Mouse (Mus musculus): ENCODE measurements around the gene Chid1. TPM values are rescaled to one million over a fixed set of nuclear protein-coding genes. Genes with fewer than 3 reads are reported as not detected.

Chid1 gene
- polyA plus RNA-seq, 1 experiment from 2014 or later, result 34.7 TPM

GRCm38 (mm10) chr7:141524271-141524670, 15.4 kb downstream of the Chid1 start:
- no peaks in the 10 kb centered on the region for H3K9me3 ChIP-seq
- H3K4me3 ChIP-seq, result no peak overlapping the region
- peaks cover 26% of the 10 kb centered on the region for H3K36me3 ChIP-seq
- H3K4me2 ChIP-seq (replicated peaks), result no peak overlapping the region
- ATAC-seq (ENCODE audit: insufficient number of reproducible peaks, insufficient read depth, low FRiP score, low TSS enrichment), result no peak
- H3K27ac ChIP-seq, result no peak overlapping the region
- 88% methylated on average over 4 of the region's 4 CpGs for WGBS
- no peaks in the 10 kb centered on the region for H3K4me1 ChIP-seq
- no peaks in the 10 kb centered on the region for H3K27me3 ChIP-seq
- no peak overlapping the region for H3K9ac ChIP-seq

DNA sequence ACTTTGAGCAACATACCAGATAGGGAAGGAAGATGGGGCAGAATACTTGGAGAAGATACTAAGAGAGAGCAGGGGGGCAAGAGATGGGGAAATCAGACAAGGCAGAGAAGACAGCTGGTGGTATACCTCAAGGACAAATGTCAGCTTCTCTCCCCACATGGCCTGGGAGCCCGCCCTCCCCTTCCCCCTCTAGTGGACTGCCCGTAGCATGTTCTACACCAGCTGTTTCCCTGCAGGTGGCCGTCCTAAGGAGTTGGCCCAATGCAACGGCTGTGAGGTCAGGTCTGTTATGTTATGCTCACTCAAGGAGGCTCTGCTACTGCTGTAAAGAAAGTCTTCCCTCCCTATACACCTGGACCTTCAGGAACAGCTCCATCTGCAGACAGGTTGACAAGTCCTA, 16.6 kb downstream of the Chid1 start:
- no peak overlapping the region for H3K27ac ChIP-seq
- H3K4me3 ChIP-seq, result no peak overlapping the region
- ATAC-seq (ENCODE audit: insufficient number of reproducible peaks, insufficient read depth, low FRiP score, low TSS enrichment), result no peak
- H3K4me1 ChIP-seq, result no peaks in the 10 kb centered on the region
- H3K36me3 ChIP-seq, result peaks cover 20% of the 10 kb centered on the region
- H3K27me3 ChIP-seq, result no peaks in the 10 kb centered on the region
- H3K4me2 ChIP-seq (replicated peaks), result no peak overlapping the region
- no peak overlapping the region for H3K9ac ChIP-seq
- H3K9me3 ChIP-seq, result no peaks in the 10 kb centered on the region
- WGBS, result 42% methylated on average over 4 of the region's 4 CpGs

GRCm38 (mm10) chr7:141519795-141520194, 19.9 kb downstream of the Chid1 start:
- Histone ChIP-seq H3K4me3 (no peak overlapping the region), H3K27me3 (no peaks in the 10 kb centered on the region), H3K36me3 (peaks cover 28% of the 10 kb centered on the region), H3K4me1 (no peaks in the 10 kb centered on the region), H3K27ac (no peak overlapping the region), H3K4me2 (replicated peaks) (no peak overlapping the region), H3K9me3 (no peaks in the 10 kb centered on the region), H3K9ac (no peak overlapping the region)
- no peak for ATAC-seq (ENCODE audit: insufficient number of reproducible peaks, insufficient read depth, low FRiP score, low TSS enrichment)
- 79% methylated on average over 1 of the region's 1 CpGs for WGBS

DNA sequence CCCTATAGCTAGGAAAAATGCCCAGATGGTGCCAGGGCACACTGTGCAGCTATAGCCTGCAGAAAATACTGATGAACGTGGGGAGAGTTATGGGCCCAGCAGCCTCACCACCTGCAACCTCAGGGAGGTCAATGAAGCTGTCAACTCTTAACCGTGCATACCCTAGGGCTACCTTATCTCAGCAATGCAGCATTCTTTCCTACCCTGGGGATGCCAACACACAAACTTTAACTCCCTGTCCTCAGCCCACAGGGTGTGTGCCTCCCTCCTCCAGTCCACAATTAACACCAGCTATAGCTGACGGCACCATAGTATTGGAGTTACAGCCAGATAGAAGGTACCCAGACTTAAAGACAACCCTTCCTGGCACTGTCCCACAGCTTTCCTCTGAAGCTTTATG, 20.7 kb downstream of the Chid1 start:
- Histone ChIP-seq H3K36me3 (peaks cover 29% of the 10 kb centered on the region), H3K4me1 (no peaks in the 10 kb centered on the region), H3K27me3 (no peaks in the 10 kb centered on the region), H3K4me2 (replicated peaks) (no peak overlapping the region), H3K4me3 (no peak overlapping the region), H3K27ac (no peak overlapping the region), H3K9me3 (no peaks in the 10 kb centered on the region), H3K9ac (no peak overlapping the region)
- 73% methylated on average over 3 of the region's 3 CpGs for WGBS
- no peak for ATAC-seq (ENCODE audit: insufficient number of reproducible peaks, insufficient read depth, low FRiP score, low TSS enrichment)

GRCm38 (mm10) chr7:141518296-141518695, 21.4 kb downstream of the Chid1 start:
- H3K4me3 ChIP-seq, result no peak overlapping the region
- WGBS, result 84% methylated on average over 5 of the region's 5 CpGs
- no peak overlapping the region for H3K9ac ChIP-seq
- no peaks in the 10 kb centered on the region for H3K9me3 ChIP-seq
- H3K27me3 ChIP-seq, result no peaks in the 10 kb centered on the region
- H3K36me3 ChIP-seq, result peaks cover 29% of the 10 kb centered on the region
- no peak overlapping the region for H3K4me2 ChIP-seq (replicated peaks)
- no peaks in the 10 kb centered on the region for H3K4me1 ChIP-seq
- no peak for ATAC-seq (ENCODE audit: insufficient number of reproducible peaks, insufficient read depth, low FRiP score, low TSS enrichment)
- no peak overlapping the region for H3K27ac ChIP-seq

DNA sequence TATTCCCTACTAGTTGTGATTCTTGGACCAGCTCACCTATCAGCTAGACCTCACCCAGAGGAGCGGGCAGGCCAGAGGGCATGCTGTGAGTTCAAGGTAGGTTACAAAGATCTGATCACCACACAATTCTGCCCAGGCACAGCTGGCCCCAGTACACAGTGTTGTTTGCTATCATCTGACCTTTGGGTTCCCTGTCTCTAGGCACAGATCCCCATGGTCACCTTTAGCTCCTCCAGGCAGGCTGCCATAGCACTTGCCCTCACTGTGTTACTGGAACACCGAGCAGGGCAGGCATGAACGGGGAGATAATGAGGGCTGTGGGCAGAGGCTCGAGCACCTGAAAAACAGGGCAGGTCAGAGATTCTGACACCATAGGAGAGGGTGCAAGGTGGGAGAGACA, 22.0 kb downstream of the Chid1 start:
- no peak overlapping the region for H3K9ac ChIP-seq
- H3K27me3 ChIP-seq, result no peaks in the 10 kb centered on the region
- H3K4me3 ChIP-seq, result no peak overlapping the region
- WGBS, result 86% methylated on average over 4 of the region's 4 CpGs
- no peak overlapping the region for H3K4me2 ChIP-seq (replicated peaks)
- no peak for ATAC-seq (ENCODE audit: insufficient number of reproducible peaks, insufficient read depth, low FRiP score, low TSS enrichment)
- H3K9me3 ChIP-seq, result no peaks in the 10 kb centered on the region
- H3K4me1 ChIP-seq, result no peaks in the 10 kb centered on the region
- no peak overlapping the region for H3K27ac ChIP-seq
- H3K36me3 ChIP-seq, result peaks cover 28% of the 10 kb centered on the region

DNA sequence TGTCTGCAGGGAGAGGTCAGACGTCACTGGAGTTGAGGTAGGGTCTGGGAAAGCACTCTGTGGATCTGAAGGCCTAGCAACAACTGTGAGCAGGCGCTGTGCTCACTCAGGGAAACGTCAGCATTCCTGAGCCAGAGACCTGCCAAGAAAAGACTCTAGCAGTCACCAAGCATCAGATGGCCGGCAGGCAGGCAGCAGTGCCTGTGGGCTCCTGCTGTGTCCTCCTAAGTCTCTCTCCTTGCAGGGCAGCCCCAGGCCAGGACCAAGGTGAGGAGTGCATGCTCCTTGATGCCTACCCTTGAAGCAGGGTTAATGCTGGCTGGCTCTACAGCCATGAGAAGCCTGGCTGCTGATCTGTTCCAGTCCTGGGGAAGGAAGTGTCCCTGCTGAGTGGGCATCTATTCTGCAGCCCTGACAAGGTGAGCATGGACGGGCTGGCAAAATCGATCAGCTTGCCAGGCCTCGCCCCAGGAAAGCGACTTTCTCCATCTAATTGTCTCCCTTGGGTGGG, 28.9 kb downstream of the Chid1 start:
- no peak overlapping the region for H3K27ac ChIP-seq
- 71% methylated on average over 8 of the region's 8 CpGs for WGBS
- H3K9me3 ChIP-seq, result no peaks in the 10 kb centered on the region
- no peaks in the 10 kb centered on the region for H3K4me1 ChIP-seq
- H3K36me3 ChIP-seq, result peaks cover 5% of the 10 kb centered on the region; the same call in 1 of the 2 replicates
- ATAC-seq (ENCODE audit: insufficient number of reproducible peaks, insufficient read depth, low FRiP score, low TSS enrichment), result no peak
- no peak overlapping the region for H3K4me3 ChIP-seq
- no peaks in the 10 kb centered on the region for H3K27me3 ChIP-seq
- H3K4me2 ChIP-seq (replicated peaks), result no peak overlapping the region
- no peak overlapping the region for H3K9ac ChIP-seq

GRCm38 (mm10) chr7:141510196-141510595, 29.5 kb downstream of the Chid1 start:
- 93% methylated on average over 5 of the region's 5 CpGs for WGBS

GRCm38 (mm10) chr7:141508160-141508559, 31.5 kb downstream of the Chid1 start:
- no peak overlapping the region for H3K27ac ChIP-seq
- H3K4me3 ChIP-seq, result no peak overlapping the region
- no peak overlapping the region for H3K9ac ChIP-seq
- H3K9me3 ChIP-seq, result no peaks in the 10 kb centered on the region
- H3K36me3 ChIP-seq, result no peaks in the 10 kb centered on the region; the same call in 1 of the 2 replicates
- no peaks in the 10 kb centered on the region for H3K27me3 ChIP-seq
- H3K4me2 ChIP-seq (replicated peaks), result no peak overlapping the region
- ATAC-seq (ENCODE audit: insufficient number of reproducible peaks, insufficient read depth, low FRiP score, low TSS enrichment), result 0 out of 2 replicates have a peak, but pooled peaks have one; percentile 47
- no peaks in the 10 kb centered on the region for H3K4me1 ChIP-seq

More at GRCm38 (mm10) chr7:141510196-141510595, 29.5 kb downstream of the Chid1 start:
- Histone ChIP-seq H3K27me3 (no peaks in the 10 kb centered on the region), H3K36me3 (peaks cover 5% of the 10 kb centered on the region; the same call in 1 of the 2 replicates), H3K4me2 (replicated peaks) (no peak overlapping the region), H3K4me1 (no peaks in the 10 kb centered on the region), H3K9ac (no peak overlapping the region), H3K9me3 (no peaks in the 10 kb centered on the region), H3K27ac (no peak overlapping the region), H3K4me3 (no peak overlapping the region)
- ATAC-seq (ENCODE audit: insufficient number of reproducible peaks, insufficient read depth, low FRiP score, low TSS enrichment), result no peak

GRCm38 (mm10) chr7:141506278-141506677, 33.4 kb downstream of the Chid1 start:
- H3K4me3 ChIP-seq, result no peak overlapping the region
- no peak for ATAC-seq (ENCODE audit: insufficient number of reproducible peaks, insufficient read depth, low FRiP score, low TSS enrichment)
- no peak overlapping the region for H3K27ac ChIP-seq
- 84% methylated on average over 2 of the region's 2 CpGs for WGBS
- no peaks in the 10 kb centered on the region for H3K27me3 ChIP-seq
- H3K9me3 ChIP-seq, result no peaks in the 10 kb centered on the region
- 0 out of 2 replicates have a peak overlapping the region, but pooled peaks have one; percentile 12 for H3K9ac ChIP-seq
- H3K4me1 ChIP-seq, result no peaks in the 10 kb centered on the region
- H3K4me2 ChIP-seq (replicated peaks), result no peak overlapping the region
- no peaks in the 10 kb centered on the region; the same call in 1 of the 2 replicates for H3K36me3 ChIP-seq

GRCm38 (mm10) chr7:141502556-141502905, 37.1 kb downstream of the Chid1 start:
- Histone ChIP-seq H3K9ac (no peak overlapping the region), H3K9me3 (no peaks in the 10 kb centered on the region), H3K4me1 (no peaks in the 10 kb centered on the region), H3K4me2 (replicated peaks) (no peak overlapping the region), H3K27me3 (no peaks in the 10 kb centered on the region), H3K4me3 (no peak overlapping the region), H3K27ac (no peak overlapping the region), H3K36me3 (peaks cover 11% of the 10 kb centered on the region; the same call in 1 of the 2 replicates)
- ATAC-seq (ENCODE audit: insufficient number of reproducible peaks, insufficient read depth, low FRiP score, low TSS enrichment), result no peak
- 91% methylated on average over 5 of the region's 5 CpGs for WGBS

- no peak overlapping the region for H3K27ac ChIP-seq
- H3K4me3 ChIP-seq, result no peak overlapping the region
- no peak overlapping the region for H3K4me2 ChIP-seq (replicated peaks)
- ATAC-seq (ENCODE audit: insufficient number of reproducible peaks, insufficient read depth, low FRiP score, low TSS enrichment), result no peak
- H3K36me3 ChIP-seq, result peaks cover 11% of the 10 kb centered on the region; the same call in 1 of the 2 replicates
- WGBS, result 80% methylated on average over 7 of the region's 7 CpGs
- H3K9me3 ChIP-seq, result no peaks in the 10 kb centered on the region
- no peaks in the 10 kb centered on the region for H3K27me3 ChIP-seq
- H3K4me1 ChIP-seq, result no peaks in the 10 kb centered on the region
- H3K9ac ChIP-seq, result no peak overlapping the region
Measured at GRCm38 (mm10) chr7:141501820-141502555, 37.7 kb downstream of the Chid1 start.
